Mouse (Mus musculus) megakaryocyte, embryonic 14.5 days (primary cell): ENCODE results near the gene Bmp7.

Experiments
- FLI1 ChIP-seq: IDR thresholded peaks from 2 replicates; pipeline ENCODE4 v1.6.1; 2012; ENCODE audit warnings: low read length, inconsistent platforms, mixed read lengths
- GATA1 ChIP-seq: IDR thresholded peaks from 3 replicates; pipeline ENCODE4 v1.6.1; 2012; ENCODE audit warnings: mixed read lengths, low read length, inconsistent platforms, borderline replicate concordance

DNA sequence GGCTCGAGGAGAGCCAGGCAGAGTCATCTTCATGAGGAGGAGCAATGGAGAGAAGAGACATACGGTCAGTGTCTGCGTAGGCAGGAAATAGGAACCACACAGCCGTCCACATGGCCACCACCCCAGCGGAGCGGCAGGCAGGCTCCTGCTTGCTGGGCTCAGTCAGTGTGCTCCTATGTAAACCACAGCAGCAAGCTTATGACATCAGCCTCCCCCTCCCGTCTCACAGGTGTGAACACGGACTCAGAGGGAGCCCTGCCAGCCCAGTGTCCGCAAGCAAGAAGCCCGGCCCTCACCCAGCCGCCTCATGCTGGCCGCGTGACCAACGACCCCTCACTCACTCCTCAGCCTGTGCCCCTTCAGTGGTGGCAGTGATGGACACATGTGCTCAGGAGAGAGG lies 78.5 kb downstream of the Bmp7 start:
- TF ChIP-seq GATA1: no peak
- TF ChIP-seq FLI1: no peak
